Comparison of ENCODE assay signal across 8 mouse cellular contexts in genomic region chr8:117322021-117322420, GRCm38 (mm10).
DNase-seq lines count a peak whose midpoint lies in the region; ATAC-seq and TF ChIP-seq lines count a peak whose summit lies in the region.

No protein-coding gene starts in this region.

- TF ChIP-seq CTCF in CH12.LX (conservative IDR thresholded peaks at IDR 0.05 in 1 of 2, IDR thresholded peaks at IDR 0.05 in 1 of 2; ENCODE audit: low read depth in 2 of 2, low read length in 2 of 2), result no peak

- no peak overlapping the region for H3K27ac ChIP-seq in CH12.LX (ENCODE audit: insufficient read depth, low read depth)
- H3K27ac ChIP-seq in forebrain, embryonic 11.5 days (ENCODE audit: low read depth, low read length), result no peak overlapping the region; the same call in 1 of the 2 replicates
- peak overlapping the region; percentile 89 for H3K27ac ChIP-seq in midbrain, embryonic 16.5 days (ENCODE audit: low read length)
- peak overlapping the region; percentile 11; the same call in 1 of the 2 replicates for H3K27ac ChIP-seq in stomach, embryonic 16.5 days (ENCODE audit: low read length)
- H3K27ac ChIP-seq in heart, embryonic 11.5 days (ENCODE audit: low read depth, low read length), result no peak overlapping the region

- no peaks in the 10 kb centered on the region for H3K9me3 ChIP-seq in CH12.LX (replicated peaks; ENCODE audit: low read length)
- H3K9me3 ChIP-seq in forebrain, embryonic 11.5 days (ENCODE audit: control insufficient read depth, low read length), result no peaks in the 10 kb centered on the region
- no peaks in the 10 kb centered on the region for H3K9me3 ChIP-seq in midbrain, embryonic 16.5 days (replicated peaks; ENCODE audit: control insufficient read depth, low read length, poor library complexity, severe bottlenecking)
- H3K9me3 ChIP-seq in stomach, embryonic 16.5 days (replicated peaks; ENCODE audit: control insufficient read depth, low read length), result no peaks in the 10 kb centered on the region
- no peaks in the 10 kb centered on the region for H3K9me3 ChIP-seq in heart, embryonic 11.5 days (replicated peaks; ENCODE audit: control insufficient read depth, low read length)

- dilution Hi-C loops in CH12.LX (cut with MboI; ENCODE audit: extremely low pct_ligation_motif_present, extremely low pct_unique_long_range_greater_than_20kb, low sequenced_read_pairs), result no loop called here

- no peak for TF ChIP-seq RAD21 in CH12.LX (IDR thresholded peaks at IDR 0.05; ENCODE audit: low read depth, low read length)

- ATAC-seq in forebrain, embryonic 11.5 days (replicated peaks; ENCODE audit: low FRiP score), result peak; percentile 66
- peak; percentile 90 for ATAC-seq in midbrain, embryonic 16.5 days
- ATAC-seq in stomach, embryonic 16.5 days (ENCODE audit: insufficient read depth, low FRiP score), result no peak
- ATAC-seq in heart, embryonic 11.5 days (replicated peaks; ENCODE audit: insufficient number of reproducible peaks, low FRiP score, low TSS enrichment), result no peak
- no peak for ATAC-seq in erythroblast, adult 5-6 weeks (replicated peaks; ENCODE audit: low FRiP score, poor library complexity, severe bottlenecking)

- no peak overlapping the region for H3K4me2 ChIP-seq in CH12.LX (ENCODE audit: insufficient read depth, low read depth, poor library complexity, severe bottlenecking)
- no peak overlapping the region for H3K4me2 ChIP-seq in forebrain, embryonic 11.5 days (ENCODE audit: low read depth, low read length, severe bottlenecking)
- peak overlapping the region; percentile 47 for H3K4me2 ChIP-seq in midbrain, embryonic 16.5 days (ENCODE audit: low read length)
- H3K4me2 ChIP-seq in stomach, embryonic 16.5 days (ENCODE audit: low read depth, low read length), result no peak overlapping the region
- no peak overlapping the region for H3K4me2 ChIP-seq in heart, embryonic 11.5 days

- peaks cover 3 to 71% of the 10 kb centered on the region in 2 experiments for H3K36me3 ChIP-seq in CH12.LX (replicated peaks in 1 of 2; ENCODE audit: control insufficient read depth in 1 of 2, insufficient read depth in 1 of 2, low read length in 1 of 2)
- H3K36me3 ChIP-seq in forebrain, embryonic 11.5 days (ENCODE audit: control insufficient read depth, insufficient read depth, low read length), result no peaks in the 10 kb centered on the region
- no peaks in the 10 kb centered on the region for H3K36me3 ChIP-seq in midbrain, embryonic 16.5 days (ENCODE audit: control insufficient read depth, insufficient read depth, low read length)
- H3K36me3 ChIP-seq in stomach, embryonic 16.5 days (ENCODE audit: control insufficient read depth, insufficient read depth, low read length), result no peaks in the 10 kb centered on the region
- H3K36me3 ChIP-seq in heart, embryonic 11.5 days (ENCODE audit: control insufficient read depth, insufficient read depth, low read length), result no peaks in the 10 kb centered on the region

- no peak overlapping the region for H3K9ac ChIP-seq in CH12.LX (ENCODE audit: insufficient read depth, low read depth)
- H3K9ac ChIP-seq in forebrain, embryonic 11.5 days (ENCODE audit: low read length), result no peak overlapping the region
- H3K9ac ChIP-seq in midbrain, embryonic 16.5 days (ENCODE audit: low read depth, low read length), result peak overlapping the region; percentile 42; the same call in 1 of the 2 replicates
- H3K9ac ChIP-seq in stomach, embryonic 16.5 days (ENCODE audit: low read length), result no peak overlapping the region
- no peak overlapping the region for H3K9ac ChIP-seq in heart, embryonic 11.5 days (ENCODE audit: low read depth, low read length)

- no peak for TF ChIP-seq POLR2A in CH12.LX (IDR thresholded peaks at IDR 0.05; ENCODE audit: low read depth, low read length)

- H3K27me3 ChIP-seq in CH12.LX (replicated peaks), result no peaks in the 10 kb centered on the region
- H3K27me3 ChIP-seq in forebrain, embryonic 11.5 days (ENCODE audit: control insufficient read depth, insufficient read depth, low read length), result no peaks in the 10 kb centered on the region
- no peaks in the 10 kb centered on the region for H3K27me3 ChIP-seq in midbrain, embryonic 16.5 days (ENCODE audit: control insufficient read depth, insufficient read depth, low read depth, low read length)
- no peaks in the 10 kb centered on the region for H3K27me3 ChIP-seq in stomach, embryonic 16.5 days (ENCODE audit: control insufficient read depth, insufficient read depth, low read length)
- H3K27me3 ChIP-seq in heart, embryonic 11.5 days (ENCODE audit: control insufficient read depth, insufficient read depth, low read length), result no peaks in the 10 kb centered on the region

- 44% methylated on average over 6 of the region's 6 CpGs for WGBS in forebrain, embryonic 11.5 days
- 8% methylated on average over 6 of the region's 6 CpGs for WGBS in midbrain, embryonic 16.5 days
- 67% methylated on average over 6 of the region's 6 CpGs for WGBS in stomach, embryonic 16.5 days
- 72% methylated on average over 6 of the region's 6 CpGs for WGBS in heart, embryonic 11.5 days (ENCODE audit: insufficient replicate concordance)

- no peak overlapping the region for H3K4me3 ChIP-seq in CH12.LX (replicated peaks in 1 of 3; ENCODE audit: low read depth in 2 of 3, low read length in 2 of 3, poor library complexity in 1 of 3)
- no peak overlapping the region for H3K4me3 ChIP-seq in forebrain, embryonic 11.5 days (ENCODE audit: low read depth, low read length)
- no peak overlapping the region for H3K4me3 ChIP-seq in midbrain, embryonic 16.5 days (ENCODE audit: low read depth, low read length)
- no peak overlapping the region for H3K4me3 ChIP-seq in stomach, embryonic 16.5 days (replicated peaks; ENCODE audit: low read length)
- no peak overlapping the region for H3K4me3 ChIP-seq in heart, embryonic 11.5 days (ENCODE audit: low read depth, low read length)

- TF ChIP-seq EP300 in CH12.LX (IDR thresholded peaks at IDR 0.05; ENCODE audit: low read length), result no peak

- peak; percentile 61 for DNase-seq in CH12.LX (ENCODE audit: extremely low read depth)
- no peak for DNase-seq in forebrain, embryonic 11.5 days (ENCODE audit: low spot score)
- peak; percentile 55 to 79 for DNase-seq in layer of hippocampus, adult 18-20 months (ENCODE audit: low spot score in 2 of 2)
- DNase-seq in heart, postnatal 36 days, result no peak

- intact Hi-C loops in heart, postnatal 36 days (cut with DNase I), result no loop called here

- H3K79me2 ChIP-seq in CH12.LX (replicated peaks; ENCODE audit: control insufficient read depth, extremely low read depth, insufficient read depth, poor library complexity, severe bottlenecking), result no peaks in the 10 kb centered on the region

- peaks cover 15 to 63% of the 10 kb centered on the region in 2 experiments for H3K4me1 ChIP-seq in CH12.LX (ENCODE audit: control insufficient read depth in 1 of 2, insufficient read depth in 2 of 2)
- peaks cover 3% of the 10 kb centered on the region; the same call in 1 of the 2 replicates for H3K4me1 ChIP-seq in forebrain, embryonic 11.5 days (replicated peaks; ENCODE audit: control insufficient read depth, insufficient read depth, low read length)
- peaks cover 56% of the 10 kb centered on the region for H3K4me1 ChIP-seq in midbrain, embryonic 16.5 days (ENCODE audit: control insufficient read depth, insufficient read depth, low read length)
- peaks cover 25% of the 10 kb centered on the region for H3K4me1 ChIP-seq in stomach, embryonic 16.5 days (ENCODE audit: control insufficient read depth, insufficient read depth, low read length)
- H3K4me1 ChIP-seq in heart, embryonic 11.5 days (ENCODE audit: control insufficient read depth, insufficient read depth, low read length), result peaks cover 5% of the 10 kb centered on the region

- in situ Hi-C loops in CH12.LX (cut with MboI; ENCODE audit: low pct_ligation_motif_present, low pct_unique_long_range_greater_than_20kb, low sequenced_read_pairs), result no loop called here

TF ChIP-seq in CH12.LX, 34 proteins besides CTCF, POLR2A, EP300 and RAD21:
- TF ChIP-seq MXI1 (IDR thresholded peaks at IDR 0.05; ENCODE audit: low read depth, low read length) (peak; percentile 49; the same call in 1 of the 2 replicates), RCOR1 (conservative IDR thresholded peaks at IDR 0.05; ENCODE audit: low read depth, low read length) (no peak)

Comparison
In these comparisons a context has a peak if more than half of its experiments do, and no peak if none do; other contexts are left out.
1. DNase-seq: peak in CH12.LX (single experiment) and layer of hippocampus, adult 18-20 months (2 of 2); none in forebrain, embryonic 11.5 days (single experiment) and heart, postnatal 36 days (0 of 2).
2. H3K27ac ChIP-seq: peak in midbrain, embryonic 16.5 days (single experiment) and stomach, embryonic 16.5 days (single experiment); none in CH12.LX (single experiment), forebrain, embryonic 11.5 days (single experiment) and heart, embryonic 11.5 days (single experiment).
3. ATAC-seq: peak in forebrain, embryonic 11.5 days (single experiment) and midbrain, embryonic 16.5 days (single experiment); none in stomach, embryonic 16.5 days (single experiment), heart, embryonic 11.5 days (single experiment) and erythroblast, adult 5-6 weeks (single experiment).